Mouse (Mus musculus): ENCODE measurements around the gene Dennd6b.

Dennd6b gene

DNA sequence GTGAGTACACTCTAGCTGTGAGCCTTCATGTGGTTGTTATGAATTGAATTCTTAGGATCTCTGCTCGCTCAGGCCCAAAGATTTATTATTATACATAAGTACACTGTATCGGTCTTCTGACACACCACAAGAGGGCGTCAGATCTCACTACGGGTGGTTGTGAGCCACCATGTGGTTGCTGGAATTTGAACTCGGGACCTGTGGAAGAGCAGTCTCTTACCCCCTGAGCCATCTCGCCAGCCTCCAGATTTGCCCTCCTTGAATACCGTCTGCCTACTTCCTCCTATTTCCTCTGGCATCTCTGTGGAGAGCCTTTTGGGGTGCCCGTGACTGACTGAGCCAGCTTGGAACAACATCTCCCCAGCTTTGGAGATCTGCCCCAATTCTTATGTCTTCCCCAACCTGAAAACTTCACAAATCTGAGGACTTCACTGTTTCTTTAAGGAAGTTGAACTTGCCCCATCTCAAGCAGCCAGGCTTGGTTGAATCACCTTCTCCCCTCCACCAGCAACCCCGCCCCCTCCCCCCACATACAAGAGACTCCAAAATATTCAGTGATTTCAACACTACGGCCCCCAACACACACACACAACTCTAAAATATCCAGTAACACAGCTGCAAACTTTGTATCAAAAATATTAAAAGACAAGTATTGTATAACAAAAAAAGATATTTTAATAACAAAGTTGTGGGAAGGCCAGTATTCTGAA, 14.6 kb downstream of the Dennd6b start:
- DNase-seq (ENCODE audit: low read depth, low spot score) = no peak

DNA sequence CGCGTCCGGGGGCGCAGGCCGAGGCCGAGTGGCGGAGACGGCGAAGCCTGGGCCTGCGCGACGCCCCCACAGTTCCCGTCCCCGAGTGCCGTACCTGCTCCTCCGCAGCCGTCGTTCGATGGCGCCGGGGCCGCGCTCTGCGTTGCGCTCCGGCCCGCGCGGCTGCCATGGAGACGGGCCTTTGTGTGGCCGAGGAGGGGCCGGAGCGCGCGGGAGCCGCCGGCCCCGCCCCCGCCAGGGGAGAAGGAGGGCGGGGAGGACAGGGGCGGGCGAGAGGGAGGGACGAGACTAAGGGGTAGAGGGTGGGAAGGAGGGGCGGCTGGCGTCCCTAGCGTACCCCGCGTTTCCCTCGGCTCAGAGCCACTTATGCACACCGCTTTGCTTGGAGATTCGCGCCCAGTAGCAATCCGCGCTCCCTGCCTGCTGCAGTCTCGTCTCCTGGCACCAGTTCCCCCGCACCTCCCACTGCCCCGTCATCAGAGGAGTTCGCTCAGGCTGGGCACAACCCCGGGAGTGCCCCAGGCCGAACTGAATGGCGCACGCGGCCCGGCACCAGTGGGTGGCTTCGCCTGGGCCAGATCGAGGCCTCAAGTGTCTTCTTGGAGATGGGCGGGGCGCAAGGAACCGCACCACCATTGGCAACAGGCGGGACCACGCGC, 15.6 kb downstream of the Dennd6b start, which contains the start of gene Plxnb2:
Gene Plxnb2 (minus strand): TSS at position 218 of the 659 bp plus-strand sequence.
- DNase-seq (ENCODE audit: low read depth, low spot score) = peak; percentile 39

GRCm38 (mm10) chr15:89180081-89180541, 16.2 kb downstream of the Dennd6b start:
- no peak for DNase-seq (ENCODE audit: low read depth, low spot score)

GRCm38 (mm10) chr15:89179630-89179964, 16.7 kb downstream of the Dennd6b start:
- DNase-seq (ENCODE audit: low read depth, low spot score) = no peak

DNA sequence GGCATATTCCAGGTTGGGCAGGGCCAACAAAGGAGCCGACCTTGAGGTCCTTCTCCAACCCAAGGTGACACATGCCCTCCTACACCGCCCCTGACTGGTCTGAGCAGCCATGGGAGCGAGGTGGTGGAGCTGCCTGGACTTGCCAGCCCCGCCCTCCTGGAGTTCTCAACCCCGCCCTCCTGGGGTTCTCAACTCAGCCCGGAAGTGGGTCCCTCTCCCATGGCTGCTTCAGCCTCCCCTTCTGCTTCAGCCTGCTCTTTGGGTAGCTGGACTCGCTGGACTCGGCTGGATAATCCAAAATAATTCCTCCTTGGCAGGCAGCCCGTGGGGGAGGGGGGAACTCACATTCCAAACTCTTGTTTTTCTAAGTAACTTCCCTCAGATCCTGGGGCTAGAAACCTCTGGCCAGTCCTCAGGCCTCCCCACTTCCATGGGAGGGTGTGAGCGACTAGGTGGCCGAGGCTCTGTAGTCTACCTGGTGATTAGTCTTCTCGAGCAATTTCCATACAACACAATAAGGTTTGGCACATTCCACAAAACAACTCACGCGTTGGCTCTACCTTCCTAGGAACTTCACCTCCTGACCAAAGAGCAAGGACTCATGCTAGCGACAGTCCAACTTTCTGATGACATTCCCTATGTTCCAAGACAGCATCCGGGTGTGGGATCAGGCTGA, 17.2 kb downstream of the Dennd6b start:
- peak; percentile 37 for DNase-seq (ENCODE audit: low read depth, low spot score)

DNA sequence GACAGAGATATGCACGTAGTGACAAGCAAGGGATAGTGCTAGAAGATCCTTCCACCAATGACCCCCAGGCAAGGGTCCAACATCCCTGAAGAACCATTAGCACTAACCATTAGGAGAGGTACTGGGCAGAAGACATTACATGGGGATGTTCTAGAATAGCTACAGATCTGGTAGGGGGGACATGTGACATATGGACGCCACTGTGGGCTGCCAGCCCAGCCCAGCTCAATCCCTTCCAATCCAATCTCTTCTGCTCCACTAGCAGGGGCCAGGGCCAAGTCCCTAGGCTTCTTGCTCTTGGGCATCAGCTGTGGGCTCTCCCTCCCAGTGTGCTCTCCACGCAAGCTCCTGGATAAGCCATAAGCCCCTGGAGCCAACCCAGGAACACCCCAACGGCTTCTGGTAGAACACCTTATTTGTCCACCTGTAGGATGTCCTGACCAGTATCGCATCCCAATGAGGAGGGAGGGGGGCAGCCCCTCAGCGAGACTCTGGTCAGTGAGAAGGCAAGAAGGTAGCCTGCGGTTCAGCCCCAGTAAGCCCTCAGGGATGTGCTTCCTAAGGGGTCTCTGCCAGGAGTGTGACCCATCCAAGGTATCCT, 17.9 kb downstream of the Dennd6b start:
- DNase-seq (ENCODE audit: low read depth, low spot score) = no peak

GRCm38 (mm10) chr15:89177576-89178259, 18.6 kb downstream of the Dennd6b start:
- no peak for DNase-seq (ENCODE audit: low read depth, low spot score)

DNA sequence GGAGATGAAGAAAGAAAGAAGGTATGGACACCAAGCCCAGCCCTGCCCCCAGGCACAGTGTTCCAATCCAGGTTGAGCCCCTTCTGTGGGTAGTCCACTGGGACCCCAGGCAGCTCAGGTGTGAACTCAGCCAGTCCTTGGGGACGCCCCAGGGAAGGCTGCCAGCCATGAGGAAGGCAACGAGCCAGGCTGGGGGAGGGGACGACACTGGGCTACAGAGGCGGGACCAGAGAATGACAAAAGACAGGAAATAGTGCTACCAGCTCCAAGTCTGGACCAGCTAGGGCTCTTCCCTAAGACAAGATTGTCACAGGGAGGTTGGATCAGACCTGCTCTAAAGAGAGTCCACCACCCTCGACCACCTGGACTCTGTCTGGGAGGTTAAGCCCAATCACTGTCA, 19.2 kb downstream of the Dennd6b start:
- DNase-seq (ENCODE audit: low read depth, low spot score) = peak; percentile 42

GRCm38 (mm10) chr15:89175411-89176155, 20.7 kb downstream of the Dennd6b start:
- no peak for DNase-seq (ENCODE audit: low read depth, low spot score)

GRCm38 (mm10) chr15:89174889-89175339, 21.4 kb downstream of the Dennd6b start:
- no peak for DNase-seq (ENCODE audit: low read depth, low spot score)

GRCm38 (mm10) chr15:89173906-89174214, 22.4 kb downstream of the Dennd6b start:
- DNase-seq (ENCODE audit: low read depth, low spot score) = peak; percentile 37

- DNase-seq (ENCODE audit: low read depth, low spot score) = peak; percentile 57
These were observed 23.0 kb downstream of the Dennd6b start for GRCm38 (mm10) chr15:89173024-89173905.

DNA sequence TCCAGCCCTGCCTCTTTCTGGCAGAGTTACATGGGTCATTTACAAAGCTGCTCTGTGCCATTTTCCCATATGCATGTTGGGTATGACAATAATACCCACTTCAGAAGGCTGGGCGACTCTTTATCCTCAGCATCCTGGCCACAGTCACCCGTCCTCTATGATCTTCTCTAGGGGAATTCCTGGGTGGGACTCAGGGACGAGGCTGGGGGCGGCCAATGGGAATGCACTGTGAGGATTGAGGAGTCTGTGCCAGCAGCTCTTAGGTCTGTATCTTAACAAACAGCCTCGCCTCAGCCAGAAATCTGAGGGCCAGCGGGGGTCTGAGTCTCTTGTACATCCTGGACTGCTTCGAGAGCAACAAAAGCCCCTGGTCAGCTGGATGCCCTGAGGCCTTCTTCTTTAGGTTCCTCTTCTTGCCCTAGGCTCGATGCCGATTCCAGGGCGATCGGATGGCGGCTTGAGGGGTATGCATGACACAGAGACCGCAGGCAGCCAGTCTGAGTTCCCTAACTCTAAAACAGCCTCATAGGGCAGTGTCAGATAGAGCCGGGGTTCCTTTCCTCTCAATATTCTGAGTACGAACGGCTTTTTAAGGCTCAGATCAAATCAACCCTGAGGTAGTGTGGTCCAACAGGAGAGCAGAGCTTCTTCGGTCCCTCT, 23.9 kb downstream of the Dennd6b start:
- DNase-seq (ENCODE audit: low read depth, low spot score) = no peak

DNA sequence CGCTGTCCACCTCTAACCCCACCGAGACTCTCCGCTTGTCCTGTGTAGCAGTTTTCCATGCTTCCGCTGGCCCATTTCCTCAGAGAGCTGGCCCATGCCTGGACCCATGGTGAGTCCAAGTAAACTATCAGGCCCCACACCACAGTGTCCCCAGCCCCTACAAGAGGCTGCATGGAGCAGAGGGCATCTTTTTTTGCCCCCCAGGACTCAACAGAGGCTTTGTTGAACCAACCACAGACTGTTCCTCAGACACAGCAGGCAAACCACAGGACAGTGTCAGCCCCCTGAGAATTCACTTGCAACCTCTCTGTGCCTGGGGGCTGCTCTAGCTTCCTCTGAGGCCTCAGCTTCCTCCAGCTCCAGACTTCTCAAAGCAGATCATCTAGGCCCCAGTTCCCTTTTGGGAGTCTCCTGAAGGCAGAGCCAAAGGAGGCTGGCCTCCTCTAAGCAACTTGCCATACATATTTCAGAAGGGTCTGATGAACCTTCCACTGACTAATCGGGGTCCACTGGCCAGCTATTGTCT, 24.7 kb downstream of the Dennd6b start:
- DNase-seq (ENCODE audit: low read depth, low spot score) = no peak

- no peak for DNase-seq (ENCODE audit: low read depth, low spot score)
These were observed 26.2 kb downstream of the Dennd6b start for GRCm38 (mm10) chr15:89170102-89170501.

DNA sequence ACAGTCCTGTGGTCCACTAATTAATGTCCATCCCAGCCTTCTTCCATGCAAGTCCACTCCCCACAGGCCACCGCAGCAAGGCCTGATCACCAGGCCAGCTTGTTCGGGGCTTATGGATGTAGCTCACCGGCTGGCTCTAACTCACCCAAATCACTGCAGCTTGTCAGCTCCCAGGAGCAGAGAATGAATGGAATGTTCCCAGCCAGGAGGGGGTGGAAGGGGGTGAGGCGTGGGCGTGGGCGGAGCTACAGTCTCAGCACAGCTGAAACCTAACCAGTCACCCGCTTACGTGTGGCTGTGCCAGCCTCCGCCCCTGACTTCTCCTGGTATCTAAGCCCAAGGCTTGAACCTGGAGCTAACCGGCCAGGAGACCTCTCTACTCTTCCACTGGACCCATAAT, 26.9 kb downstream of the Dennd6b start:
- no peak for DNase-seq (ENCODE audit: low read depth, low spot score)

DNA sequence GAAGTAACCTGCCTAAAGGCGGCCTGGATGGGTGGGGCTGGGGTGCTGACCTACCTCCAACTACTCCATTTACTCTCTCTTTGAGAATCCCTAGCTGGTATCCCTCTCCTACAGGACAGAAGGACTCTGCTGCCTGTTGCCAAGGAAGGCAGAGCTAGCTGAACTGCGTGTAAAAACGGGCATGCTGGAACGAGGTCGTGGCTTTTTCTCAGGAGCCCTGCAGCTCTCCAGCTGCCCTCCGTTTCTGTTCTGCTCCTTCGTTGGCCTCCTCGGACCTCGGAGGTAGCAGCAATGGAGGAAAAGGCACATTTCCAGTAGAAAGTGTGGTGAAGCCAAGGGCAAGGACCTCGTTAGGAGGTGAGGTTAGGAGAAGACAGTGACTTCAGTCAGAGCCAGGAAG, 27.4 kb downstream of the Dennd6b start:
- DNase-seq (ENCODE audit: low read depth, low spot score) = no peak

DNA sequence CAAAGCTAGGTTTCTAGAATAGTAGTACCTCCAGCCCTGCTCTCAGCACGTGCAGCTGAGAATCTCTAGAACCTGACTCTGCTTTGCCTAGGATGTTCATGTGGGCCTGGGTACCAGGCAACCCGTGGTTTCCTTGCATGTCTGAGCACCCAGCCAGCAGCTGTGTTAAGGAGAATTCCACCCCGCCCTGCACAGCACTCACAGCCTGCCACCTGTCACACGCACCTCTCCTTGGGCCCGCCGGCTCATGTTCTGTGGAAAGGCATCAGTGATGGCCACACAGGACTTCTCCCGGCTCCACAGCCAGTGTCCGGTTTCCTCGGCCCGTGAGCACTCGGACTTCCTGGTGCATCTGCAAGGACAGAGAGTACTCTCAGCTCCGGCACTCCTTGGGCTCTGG, 30.8 kb downstream of the Dennd6b start:
- DNase-seq (ENCODE audit: low read depth, low spot score) = no peak

DNA sequence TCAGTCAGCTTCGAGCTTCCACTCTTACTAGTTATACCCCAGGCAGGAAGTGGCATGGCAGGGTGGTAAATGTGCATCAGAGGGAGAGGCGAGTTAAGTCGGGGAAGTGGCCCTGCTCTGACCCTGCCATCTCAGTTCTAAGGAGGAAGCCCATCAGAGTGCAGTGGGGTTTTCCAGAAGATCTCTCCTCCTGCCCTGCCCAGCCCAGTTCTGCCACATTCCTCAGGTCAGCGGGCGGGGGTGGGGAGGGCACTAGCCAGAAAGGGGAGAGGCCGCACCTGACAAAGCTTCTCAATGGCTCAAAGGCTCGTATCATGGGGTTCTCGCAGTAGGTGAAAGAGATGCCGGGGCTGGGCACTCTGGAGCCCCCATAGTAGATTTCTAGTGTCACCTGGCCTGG, 34.9 kb downstream of the Dennd6b start:
- DNase-seq (ENCODE audit: low read depth, low spot score) = no peak
